Mouse (Mus musculus): Measurements from ENCODE around the gene Cacna1d.

- no peak for TF ChIP-seq CTCF (IDR thresholded peaks at IDR 0.05; ENCODE audit: low read depth, low read length)
- TF ChIP-seq POLR2AphosphoS5 (IDR thresholded peaks at IDR 0.05; ENCODE audit: insufficient replicate concordance, low read depth, low read length): no peak
- TF ChIP-seq TAL1 (conservative IDR thresholded peaks at IDR 0.05; ENCODE audit: low read depth, low read length): no peak
- TF ChIP-seq GATA1 (IDR thresholded peaks at IDR 0.05; ENCODE audit: borderline replicate concordance, low read length): no peak
These were observed 476.8 kb downstream of the Cacna1d start for GRCm38 (mm10) chr14:30014487-30014886.

Data from G1E (cell line).